Comparison of ENCODE assay signal across 13 mouse cellular contexts in genomic region chr15:79519400-79520220, GRCm38 (mm10). TPM values are rescaled to one million over a fixed set of nuclear protein-coding genes. Genes with fewer than 3 reads are reported as not detected.
DNase-seq lines count a peak whose midpoint lies in the region; ATAC-seq and TF ChIP-seq lines count a peak whose summit lies in the region.
"Had no signal": no experiment of that assay in that cellular context is flagged by ENCODE, and none has a peak within 500 bp of the region (broad histone marks: within the 10 kb centered on the region; RNA-seq: fewer than 3 reads in every experiment).

No protein-coding gene starts in this region.

- 46% methylated on average over 16 of the region's 16 CpGs for WGBS in limb, embryonic 10.5 days
- WGBS in liver, embryonic 16.5 days (ENCODE audit: insufficient replicate concordance) = 41% methylated on average over 16 of the region's 16 CpGs

- no peak overlapping the region for H3K9ac ChIP-seq in CH12.LX (ENCODE audit: insufficient read depth, low read depth)
- H3K9ac ChIP-seq in MEL (ENCODE audit: control insufficient read depth, low read depth, low read length, poor library complexity, severe bottlenecking) = no peak overlapping the region
- H3K9ac ChIP-seq in liver, embryonic 16.5 days (ENCODE audit: low read depth, low read length) = no peak overlapping the region
- H3K9ac ChIP-seq: hindbrain, embryonic 14.5 days; lung, embryonic 14.5 days had no signal

- dilution Hi-C loops in CH12.LX (cut with MboI; ENCODE audit: extremely low pct_ligation_motif_present, extremely low pct_unique_long_range_greater_than_20kb, low sequenced_read_pairs) = no loop called here

- H3K36me3 ChIP-seq in CH12.LX (replicated peaks in 1 of 2; ENCODE audit: control insufficient read depth in 1 of 2, insufficient read depth in 1 of 2, low read length in 1 of 2) (peaks cover 0 to 4% of the 10 kb centered on the region in 2 experiments), MEL (ENCODE audit: control insufficient read depth in 1 of 2, insufficient read depth in 2 of 2, low read length in 2 of 2) (peaks cover 0 to 9% of the 10 kb centered on the region in 2 experiments; a peak in 3 of 4 replicates)
- H3K36me3 ChIP-seq in limb, embryonic 10.5 days = no peaks in the 10 kb centered on the region
- H3K36me3 ChIP-seq in liver, embryonic 16.5 days (ENCODE audit: control insufficient read depth, insufficient read depth) = no peaks in the 10 kb centered on the region

- H3K4me3 ChIP-seq in CH12.LX (replicated peaks in 1 of 3; ENCODE audit: low read depth in 2 of 3, low read length in 2 of 3, poor library complexity in 1 of 3) (no peak overlapping the region), MEL (ENCODE audit: control insufficient read depth in 1 of 2, insufficient read depth in 1 of 2, low read depth in 2 of 2, low read length in 2 of 2) (no peak overlapping the region)
- no peak overlapping the region for H3K4me3 ChIP-seq in limb, embryonic 10.5 days
- H3K4me3 ChIP-seq in liver, embryonic 16.5 days (ENCODE audit: low read depth, low read length) = no peak overlapping the region

- DNase-seq in CH12.LX (ENCODE audit: extremely low read depth) = peak; percentile 45
- DNase-seq in MEL (ENCODE audit: low read depth, low spot score) = no peak
- peak; percentile 27 for DNase-seq in limb, embryonic 10.5 days (ENCODE audit: low spot score)
- no peak for DNase-seq in MN1 (ENCODE audit: low spot score)
- no peak for DNase-seq in cerebellum, postnatal 25 days
- DNase-seq: cerebellum, adult 8-10 months; lung, embryonic 14.5 days had no signal

- TF ChIP-seq POLR2A in CH12.LX (IDR thresholded peaks at IDR 0.05; ENCODE audit: low read depth, low read length) = peak; percentile 74
- TF ChIP-seq POLR2A in MEL (IDR thresholded peaks at IDR 0.05; ENCODE audit: control insufficient read depth in 1 of 2, insufficient read depth in 1 of 2, low read depth in 1 of 2, low read length in 2 of 2, poor library complexity in 1 of 2) = no peak

- in situ Hi-C loops in CH12.LX (cut with MboI; ENCODE audit: low pct_ligation_motif_present, low pct_unique_long_range_greater_than_20kb, low sequenced_read_pairs) = no loop called here

- ATAC-seq in liver, embryonic 16.5 days (ENCODE audit: low read depth) = no peak
- ATAC-seq in monocyte, adult 5-6 weeks (replicated peaks; ENCODE audit: insufficient number of reproducible peaks, low FRiP score, low TSS enrichment, poor library complexity, severe bottlenecking) = no peak
- ATAC-seq: intestine, postnatal 0 days had no signal

- H3K27me3 ChIP-seq in CH12.LX (replicated peaks) (peaks cover 39% of the 10 kb centered on the region), MEL (ENCODE audit: control insufficient read depth in 1 of 2, insufficient read depth in 2 of 2, low read length in 2 of 2) (no peaks in the 10 kb centered on the region)
- peaks cover 53% of the 10 kb centered on the region for H3K27me3 ChIP-seq in limb, embryonic 10.5 days (ENCODE audit: low read depth, poor library complexity, severe bottlenecking)
- H3K27me3 ChIP-seq in liver, embryonic 16.5 days (ENCODE audit: control insufficient read depth, insufficient read depth, low read depth, low read length) = peaks cover 37% of the 10 kb centered on the region

- H3K4me1 ChIP-seq in CH12.LX (ENCODE audit: control insufficient read depth in 1 of 2, insufficient read depth in 2 of 2) (peaks cover 8 to 11% of the 10 kb centered on the region in 2 experiments), MEL (ENCODE audit: control insufficient read depth in 1 of 2, insufficient read depth in 2 of 2, low read length in 2 of 2) (peaks cover 0 to 23% of the 10 kb centered on the region in 2 experiments; a peak in 3 of 4 replicates)
- H3K4me1 ChIP-seq in limb, embryonic 10.5 days = peaks cover 25% of the 10 kb centered on the region
- H3K4me1 ChIP-seq in liver, embryonic 16.5 days (ENCODE audit: control insufficient read depth, low read depth, low read length) = peaks cover 12% of the 10 kb centered on the region

- no peak for TF ChIP-seq EP300 in CH12.LX (IDR thresholded peaks at IDR 0.05; ENCODE audit: low read length)
- no peak for TF ChIP-seq EP300 in MEL (IDR thresholded peaks at IDR 0.05; ENCODE audit: low read depth in 1 of 2, low read length in 2 of 2)

- no peak for TF ChIP-seq CTCF in CH12.LX (conservative IDR thresholded peaks at IDR 0.05 in 1 of 2, IDR thresholded peaks at IDR 0.05 in 1 of 2; ENCODE audit: low read depth in 2 of 2, low read length in 2 of 2)
- no peak for TF ChIP-seq CTCF in MEL (IDR thresholded peaks at IDR 0.05 in 2 of 3, conservative IDR thresholded peaks at IDR 0.05 in 1 of 3; ENCODE audit: control insufficient read depth in 1 of 3, insufficient read depth in 1 of 3, low read depth in 2 of 3, low read length in 3 of 3, poor library complexity in 1 of 3, severe bottlenecking in 1 of 3)

- H3K79me2 ChIP-seq in CH12.LX (replicated peaks; ENCODE audit: control insufficient read depth, extremely low read depth, insufficient read depth, poor library complexity, severe bottlenecking) (no peaks in the 10 kb centered on the region), MEL (ENCODE audit: control insufficient read depth, insufficient read depth, low read length, poor library complexity) (no peaks in the 10 kb centered on the region)

- TF ChIP-seq RAD21 in CH12.LX (IDR thresholded peaks at IDR 0.05; ENCODE audit: low read depth, low read length) (no peak), MEL (IDR thresholded peaks at IDR 0.05; ENCODE audit: low read depth, low read length) (no peak)

- H3K27ac ChIP-seq in CH12.LX (ENCODE audit: insufficient read depth, low read depth) (no peak overlapping the region), MEL (ENCODE audit: control insufficient read depth, low read depth, low read length) (no peak overlapping the region)
- no peak overlapping the region for H3K27ac ChIP-seq in limb, embryonic 10.5 days
- H3K27ac ChIP-seq in liver, embryonic 16.5 days (ENCODE audit: low read length) = no peak overlapping the region
- H3K27ac ChIP-seq: hindbrain, embryonic 14.5 days had no signal

- H3K9me3 ChIP-seq in CH12.LX (replicated peaks; ENCODE audit: low read length) (peaks cover under 1% of the 10 kb centered on the region), MEL (replicated peaks; ENCODE audit: insufficient read depth, low read length) (no peaks in the 10 kb centered on the region)
- no peaks in the 10 kb centered on the region for H3K9me3 ChIP-seq in limb, embryonic 10.5 days (replicated peaks)
- no peaks in the 10 kb centered on the region for H3K9me3 ChIP-seq in liver, embryonic 16.5 days (replicated peaks; ENCODE audit: control insufficient read depth, low read length)

- H3K4me2 ChIP-seq in CH12.LX (ENCODE audit: insufficient read depth, low read depth, poor library complexity, severe bottlenecking) = peak overlapping the region; percentile 23; the same call in 1 of the 2 replicates
- peak overlapping the region; percentile 2; the same call in 1 of the 2 replicates for H3K4me2 ChIP-seq in liver, embryonic 16.5 days (ENCODE audit: low read depth, low read length)
- H3K4me2 ChIP-seq: hindbrain, embryonic 14.5 days had no signal

TF ChIP-seq in CH12.LX, 34 proteins besides CTCF, POLR2A, EP300 and RAD21 (continues in another document):
- peak; percentile 57; the same call in 1 of the 2 replicates for TF ChIP-seq NELFE (IDR thresholded peaks at IDR 0.05; ENCODE audit: low read depth, low read length)
- no peak for TF ChIP-seq MXI1 (IDR thresholded peaks at IDR 0.05; ENCODE audit: low read depth, low read length)
- no peak for TF ChIP-seq ZKSCAN1 (IDR thresholded peaks at IDR 0.05; ENCODE audit: borderline replicate concordance, low read depth, low read length)
- no peak for TF ChIP-seq KAT2A (IDR thresholded peaks at IDR 0.05; ENCODE audit: insufficient replicate concordance, low read length)

TF ChIP-seq in MEL, 35 proteins besides CTCF, POLR2A, EP300 and RAD21 (continues in another document):
- peak; percentile 36; the same call in 1 of the 2 replicates for TF ChIP-seq ZNF384 (IDR thresholded peaks at IDR 0.05; ENCODE audit: low read depth, low read length)
- TF ChIP-seq MAZ (IDR thresholded peaks at IDR 0.05; ENCODE audit: low read depth, low read length) = no peak
- no peak for TF ChIP-seq USF2 (IDR thresholded peaks at IDR 0.05; ENCODE audit: borderline replicate concordance in 1 of 2, insufficient read depth in 1 of 2, low read depth in 1 of 2, low read length in 2 of 2)
- TF ChIP-seq SMC3 (IDR thresholded peaks at IDR 0.05; ENCODE audit: low read depth, low read length) = no peak
- TF ChIP-seq KAT2A (conservative IDR thresholded peaks at IDR 0.05; ENCODE audit: low read depth, low read length) = no peak

RNA-seq across cellular contexts. Expression of gene Kdelr3, which starts 3.4 kb away (rescaled TPM):
- total RNA-seq in CH12.LX (2012; rRNA removed) = 7.3 and 7.4 TPM in 2 replicates
- total RNA-seq in CH12.LX (2014; rRNA removed) = 0.88 and 0.94 TPM in 2 replicates
- polyA plus RNA-seq in CH12.LX (2012; ENCODE audit: insufficient read length, low read depth) = 0.33 and 0.80 TPM in 2 replicates
- total RNA-seq in MEL (2012; rRNA removed) = 12.6 and 14.5 TPM in 2 replicates
- 10 to 100 TPM in 1 of 2 experiments, not detected in 1; 32.2 TPM for polyA plus RNA-seq in MEL (2012; ENCODE audit: insufficient read depth in 1 of 2, insufficient read length in 2 of 2, low read depth in 1 of 2, low replicate concordance in 2 of 2, missing spikeins in 1 of 2)
- 4.2 and 9.4 TPM in 2 replicates for polyA plus RNA-seq in limb, embryonic 10.5 days (2016; fragmentation: Nextera tagmentation; extraction: Ambion mirVana)
- polyA plus RNA-seq in liver, embryonic 16.5 days (2015; fragmentation: Nextera tagmentation; extraction: Ambion mirVana) = 5.0 and 5.2 TPM in 2 replicates
- not detected in 3 replicates for total RNA-seq in monocyte, adult 5-6 weeks (2017)
- total RNA-seq: megakaryocyte-erythroid progenitor cell, adult 5-6 weeks had no signal

RNA-seq across cellular contexts. Expression of gene Kcnj4, which starts 14.6 kb away (rescaled TPM):
- not detected in 2 replicates for total RNA-seq in CH12.LX (2012; rRNA removed)
- total RNA-seq in CH12.LX (2014; rRNA removed) = not detected in 2 replicates
- polyA plus RNA-seq in CH12.LX (2012; ENCODE audit: insufficient read length, low read depth) = not detected in 2 replicates
- not detected in 2 replicates for total RNA-seq in MEL (2012; rRNA removed)
- under 1 TPM in 1 of 2 experiments, not detected in 1; 0.07 TPM for polyA plus RNA-seq in MEL (2012; ENCODE audit: insufficient read depth in 1 of 2, insufficient read length in 2 of 2, low read depth in 1 of 2, low replicate concordance in 2 of 2, missing spikeins in 1 of 2)
- polyA plus RNA-seq in limb, embryonic 10.5 days (2016; fragmentation: Nextera tagmentation; extraction: Ambion mirVana) = not detected in 2 replicates
- polyA plus RNA-seq in liver, embryonic 16.5 days (2015; fragmentation: Nextera tagmentation; extraction: Ambion mirVana) = not detected in 2 replicates
- total RNA-seq in monocyte, adult 5-6 weeks (2017) = not detected in 3 replicates
- total RNA-seq: gastrocnemius, postnatal 36 days; megakaryocyte-erythroid progenitor cell, adult 5-6 weeks had no signal
- polyA plus RNA-seq: hindbrain, embryonic 14.5 days; intestine, postnatal 0 days; lung, embryonic 14.5 days had no signal

RNA-seq across cellular contexts. Expression of gene Ddx17, which starts 26.9 kb away (rescaled TPM):
- total RNA-seq in CH12.LX (2012; rRNA removed) (81.3 and 93.0 TPM in 2 replicates), CH12.LX (2014; rRNA removed) (79.8 and 84.6 TPM in 2 replicates), MEL (2012; rRNA removed) (100 and 115 TPM in 2 replicates)
- polyA plus RNA-seq in CH12.LX (2012; ENCODE audit: insufficient read length, low read depth) (108 and 114 TPM in 2 replicates), MEL (2012; ENCODE audit: insufficient read depth in 1 of 2, insufficient read length in 2 of 2, low read depth in 1 of 2, low replicate concordance in 2 of 2, missing spikeins in 1 of 2) (100 to 1,000 TPM in 1 of 2 experiments, 10 to 100 TPM in 1; 85.4 to 148 TPM)
- 44.9 and 51.4 TPM in 2 replicates for polyA plus RNA-seq in limb, embryonic 10.5 days (2016; fragmentation: Nextera tagmentation; extraction: Ambion mirVana)
- 11.3 TPM in 2 replicates for polyA plus RNA-seq in liver, embryonic 16.5 days (2015; fragmentation: Nextera tagmentation; extraction: Ambion mirVana)
- 261 to 381 TPM (median 262 TPM) in 3 replicates for total RNA-seq in monocyte, adult 5-6 weeks (2017)

Comparison
In these comparisons a context has a peak if more than half of its experiments do, and no peak if none do; other contexts are left out.
1. DNase-seq: peak in CH12.LX (single experiment) and limb, embryonic 10.5 days (single experiment); none in MEL (single experiment), MN1 (single experiment) and cerebellum, postnatal 25 days (0 of 2).
2. Of the 35 proteins assayed by ChIP-seq in both MEL and CH12.LX: peak only in MEL: none; only in CH12.LX: ELF1, NELFE, POLR2A and TBP; in both: ZNF384; in neither: 30.